Mouse (Mus musculus): Measurements from ENCODE around the gene Tsku. TPM values are rescaled to one million over a fixed set of nuclear protein-coding genes. Genes with fewer than 3 reads are reported as not detected.

The Tsku gene
- polyA plus RNA-seq, 1 experiment from 2014 or later = 6.3 TPM

- WGBS = 74% methylated on average over 1 of the region's 1 CpGs
- ATAC-seq (ENCODE audit: insufficient number of reproducible peaks, low FRiP score) = no peak
- Histone ChIP-seq H3K4me2 (no peak overlapping the region), H3K4me3 (no peak overlapping the region), H3K9me3 (replicated peaks) (no peaks in the 10 kb centered on the region), H3K36me3 (no peaks in the 10 kb centered on the region), H3K9ac (no peak overlapping the region), H3K27me3 (replicated peaks) (no peaks in the 10 kb centered on the region), H3K4me1 (replicated peaks) (peaks cover 23% of the 10 kb centered on the region), H3K27ac (ENCODE audit: poor library complexity, severe bottlenecking) (no peak overlapping the region)
These were observed 24.0 kb upstream of the Tsku start for GRCm38 (mm10) chr7:98385168-98385567.

GRCm38 (mm10) chr7:98383337-98383736 is 22.2 kb upstream of the Tsku start:
- Histone ChIP-seq H3K9me3 (replicated peaks) (no peaks in the 10 kb centered on the region), H3K4me2 (peak overlapping the region; percentile 26), H3K9ac (no peak overlapping the region), H3K36me3 (no peaks in the 10 kb centered on the region), H3K4me3 (no peak overlapping the region), H3K27me3 (replicated peaks) (no peaks in the 10 kb centered on the region), H3K27ac (ENCODE audit: poor library complexity, severe bottlenecking) (peak overlapping the region; percentile 57; the same call in 1 of the 2 replicates), H3K4me1 (replicated peaks) (peaks cover 28% of the 10 kb centered on the region)
- 28% methylated on average over 4 of the region's 4 CpGs for WGBS
- peak; percentile 34; the same call in 1 of the 2 replicates for ATAC-seq (ENCODE audit: insufficient number of reproducible peaks, low FRiP score)

GRCm38 (mm10) chr7:98382784-98383183 is 21.7 kb upstream of the Tsku start:
- 47% methylated on average over 6 of the region's 6 CpGs for WGBS
- H3K4me2 ChIP-seq = peak overlapping the region; percentile 26

GRCm38 (mm10) chr7:98380224-98380925 is 19.2 kb upstream of the Tsku start:
- no peak for ATAC-seq (ENCODE audit: insufficient number of reproducible peaks, low FRiP score)

More at GRCm38 (mm10) chr7:98382784-98383183, 21.7 kb upstream of the Tsku start:
- Histone ChIP-seq H3K9ac (no peak overlapping the region), H3K27ac (ENCODE audit: poor library complexity, severe bottlenecking) (0 out of 2 replicates have a peak overlapping the region, but pooled peaks have one; percentile 57), H3K4me1 (replicated peaks) (peaks cover 28% of the 10 kb centered on the region), H3K36me3 (no peaks in the 10 kb centered on the region), H3K27me3 (replicated peaks) (no peaks in the 10 kb centered on the region), H3K4me3 (no peak overlapping the region), H3K9me3 (replicated peaks) (no peaks in the 10 kb centered on the region)
- no peak for ATAC-seq (ENCODE audit: insufficient number of reproducible peaks, low FRiP score)

GRCm38 (mm10) chr7:98379232-98379631 is 18.1 kb upstream of the Tsku start:
- H3K36me3 ChIP-seq = no peaks in the 10 kb centered on the region
- no peak overlapping the region for H3K4me3 ChIP-seq
- no peaks in the 10 kb centered on the region for H3K27me3 ChIP-seq (replicated peaks)
- no peak overlapping the region for H3K9ac ChIP-seq
- peaks cover 27% of the 10 kb centered on the region for H3K4me1 ChIP-seq (replicated peaks)
- ATAC-seq (ENCODE audit: insufficient number of reproducible peaks, low FRiP score) = no peak
- 41% methylated on average over 4 of the region's 4 CpGs for WGBS
- H3K9me3 ChIP-seq (replicated peaks) = no peaks in the 10 kb centered on the region
- no peak overlapping the region for H3K27ac ChIP-seq (ENCODE audit: poor library complexity, severe bottlenecking)
- no peak overlapping the region for H3K4me2 ChIP-seq

More at GRCm38 (mm10) chr7:98380224-98380925, 19.2 kb upstream of the Tsku start:
- WGBS = 70% methylated on average over 6 of the region's 6 CpGs
- Histone ChIP-seq H3K9ac (no peak overlapping the region), H3K36me3 (no peaks in the 10 kb centered on the region), H3K4me3 (no peak overlapping the region), H3K4me2 (no peak overlapping the region), H3K27me3 (replicated peaks) (no peaks in the 10 kb centered on the region), H3K27ac (ENCODE audit: poor library complexity, severe bottlenecking) (no peak overlapping the region), H3K4me1 (replicated peaks) (peaks cover 28% of the 10 kb centered on the region), H3K9me3 (replicated peaks) (no peaks in the 10 kb centered on the region)

GRCm38 (mm10) chr7:98377257-98377656 is 16.1 kb upstream of the Tsku start:
- H3K4me1 ChIP-seq (replicated peaks) = peaks cover 9% of the 10 kb centered on the region
- ATAC-seq (ENCODE audit: insufficient number of reproducible peaks, low FRiP score) = no peak
- H3K36me3 ChIP-seq = no peaks in the 10 kb centered on the region
- no peak overlapping the region for H3K4me2 ChIP-seq
- no peaks in the 10 kb centered on the region for H3K27me3 ChIP-seq (replicated peaks)
- H3K9me3 ChIP-seq (replicated peaks) = no peaks in the 10 kb centered on the region
- no peak overlapping the region for H3K9ac ChIP-seq
- no peak overlapping the region for H3K27ac ChIP-seq (ENCODE audit: poor library complexity, severe bottlenecking)
- WGBS = 61% methylated on average over 5 of the region's 5 CpGs
- H3K4me3 ChIP-seq = no peak overlapping the region

GRCm38 (mm10) chr7:98371161-98371560 is 10.0 kb upstream of the Tsku start:
- Histone ChIP-seq H3K4me3 (no peak overlapping the region), H3K36me3 (no peaks in the 10 kb centered on the region), H3K27me3 (replicated peaks) (no peaks in the 10 kb centered on the region; the same call in 1 of the 2 replicates), H3K9ac (peak overlapping the region; percentile 11; the same call in 1 of the 2 replicates), H3K4me2 (no peak overlapping the region), H3K27ac (ENCODE audit: poor library complexity, severe bottlenecking) (no peak overlapping the region), H3K9me3 (replicated peaks) (no peaks in the 10 kb centered on the region), H3K4me1 (replicated peaks) (peaks cover 12% of the 10 kb centered on the region)
- whole genome bisulfite sequencing = 40% methylated on average over 4 of the region's 4 CpGs
- no peak for ATAC-seq (ENCODE audit: insufficient number of reproducible peaks, low FRiP score)

- H3K27ac ChIP-seq (ENCODE audit: poor library complexity, severe bottlenecking) = no peak overlapping the region
- peaks cover 12% of the 10 kb centered on the region for H3K4me1 ChIP-seq (replicated peaks)
- no peaks in the 10 kb centered on the region for H3K9me3 ChIP-seq (replicated peaks)
- no peak overlapping the region for H3K4me3 ChIP-seq
- ATAC-seq (ENCODE audit: insufficient number of reproducible peaks, low FRiP score) = no peak
- no peak overlapping the region for H3K4me2 ChIP-seq
- no peak overlapping the region for H3K9ac ChIP-seq
- WGBS = 61% methylated on average over 10 of the region's 10 CpGs
- no peaks in the 10 kb centered on the region; the same call in 1 of the 2 replicates for H3K27me3 ChIP-seq (replicated peaks)
- H3K36me3 ChIP-seq = no peaks in the 10 kb centered on the region
These were observed 8.7 kb upstream of the Tsku start for GRCm38 (mm10) chr7:98369762-98370369.

GRCm38 (mm10) chr7:98361662-98362061 is 534 bp upstream of the Tsku start:
- peak overlapping the region; percentile 69 for H3K27ac ChIP-seq (ENCODE audit: poor library complexity, severe bottlenecking)
- H3K9me3 ChIP-seq (replicated peaks) = peaks cover 4% of the 10 kb centered on the region; the same call in 1 of the 2 replicates
- peaks cover 26% of the 10 kb centered on the region for H3K4me1 ChIP-seq (replicated peaks)
- H3K4me2 ChIP-seq = peak overlapping the region; percentile 86
- H3K36me3 ChIP-seq = no peaks in the 10 kb centered on the region
- WGBS = 23% methylated on average over 2 of the region's 2 CpGs
- peak overlapping the region; percentile 82 for H3K4me3 ChIP-seq
- ATAC-seq (ENCODE audit: insufficient number of reproducible peaks, low FRiP score) = no peak
- H3K27me3 ChIP-seq (replicated peaks) = no peaks in the 10 kb centered on the region
- peak overlapping the region; percentile 47; the same call in 1 of the 2 replicates for H3K9ac ChIP-seq

GRCm38 (mm10) chr7:98360621-98360990 is 522 bp downstream of the Tsku start:
- H3K27me3 ChIP-seq (replicated peaks) = no peaks in the 10 kb centered on the region
- no peaks in the 10 kb centered on the region for H3K36me3 ChIP-seq
- peak overlapping the region; percentile 86 for H3K4me2 ChIP-seq
- peaks cover 4% of the 10 kb centered on the region; the same call in 1 of the 2 replicates for H3K9me3 ChIP-seq (replicated peaks)
- peak overlapping the region; percentile 83 for H3K9ac ChIP-seq
- peak overlapping the region; percentile 82 for H3K4me3 ChIP-seq
- H3K27ac ChIP-seq (ENCODE audit: poor library complexity, severe bottlenecking) = peak overlapping the region; percentile 76
- 0% methylated on average over 20 of the region's 20 CpGs for WGBS
- peaks cover 36% of the 10 kb centered on the region for H3K4me1 ChIP-seq (replicated peaks)
- ATAC-seq (ENCODE audit: insufficient number of reproducible peaks, low FRiP score) = peak; percentile 27; the same call in 1 of the 2 replicates

- peak overlapping the region; percentile 82 for H3K4me3 ChIP-seq
- no peaks in the 10 kb centered on the region for H3K36me3 ChIP-seq
- under 1% methylated on average over 33 of the region's 33 CpGs for WGBS
- peak overlapping the region; percentile 86 for H3K4me2 ChIP-seq
- H3K9ac ChIP-seq = peak overlapping the region; percentile 83
- H3K27ac ChIP-seq (ENCODE audit: poor library complexity, severe bottlenecking) = peak overlapping the region; percentile 76
- H3K4me1 ChIP-seq (replicated peaks) = peaks cover 41% of the 10 kb centered on the region
- peaks cover 4% of the 10 kb centered on the region; the same call in 1 of the 2 replicates for H3K9me3 ChIP-seq (replicated peaks)
- no peaks in the 10 kb centered on the region for H3K27me3 ChIP-seq (replicated peaks)
- ATAC-seq (ENCODE audit: insufficient number of reproducible peaks, low FRiP score) = peak; percentile 68
These were observed 1.0 kb downstream of the Tsku start for GRCm38 (mm10) chr7:98359951-98360620.
